Comparison of ENCODE assay signal across 22 mouse cellular contexts in genomic region chr16:72939862-72940261, GRCm38 (mm10).
DNase-seq lines count a peak whose midpoint lies in the region; ATAC-seq lines count a peak whose summit lies in the region.
"Had no signal": no experiment of that assay in that cellular context is flagged by ENCODE, and none has a peak within 500 bp of the region (broad histone marks: within the 10 kb centered on the region; RNA-seq: fewer than 3 reads in every experiment).

No protein-coding gene starts in this region.

- no peak for DNase-seq in hindbrain, embryonic 11.5 days (ENCODE audit: low spot score)
- no peak for DNase-seq in midbrain, embryonic 11.5 days (ENCODE audit: low spot score, missing footprints)
- DNase-seq in midbrain, embryonic 14.5 days, result no peak
- no peak for DNase-seq in neural tube, embryonic 10.5 days (ENCODE audit: extremely low spot score, low spot score)
- DNase-seq: adrenal gland, adult 2 months; adrenal gland, postnatal 10 days; adrenal gland, postnatal 25 days; cerebellum, adult 11 months; cerebellum, adult 18-20 months; cerebellum, adult 8-10 months; cerebellum, adult 9-11 months; cerebellum, postnatal 14 days; cerebellum, postnatal 36 days; embryo, embryonic 11 days had no signal

- H3K27me3 ChIP-seq in hindbrain, embryonic 11.5 days (ENCODE audit: control insufficient read depth, insufficient read depth, low read length), result no peaks in the 10 kb centered on the region
- H3K27me3 ChIP-seq in hindbrain, embryonic 13.5 days, result no peaks in the 10 kb centered on the region
- no peaks in the 10 kb centered on the region for H3K27me3 ChIP-seq in midbrain, embryonic 11.5 days (ENCODE audit: control insufficient read depth, insufficient read depth, low read length)
- no peaks in the 10 kb centered on the region for H3K27me3 ChIP-seq in midbrain, embryonic 14.5 days (ENCODE audit: control insufficient read depth, insufficient read depth, low read length)
- H3K27me3 ChIP-seq in neural tube, embryonic 13.5 days, result no peaks in the 10 kb centered on the region
- H3K27me3 ChIP-seq: embryonic facial prominence, embryonic 13.5 days; embryonic facial prominence, embryonic 15.5 days; forebrain, embryonic 12.5 days had no signal

- no peak overlapping the region for H3K27ac ChIP-seq in hindbrain, embryonic 11.5 days (ENCODE audit: low read depth, low read length)
- no peak overlapping the region for H3K27ac ChIP-seq in hindbrain, embryonic 13.5 days
- no peak overlapping the region for H3K27ac ChIP-seq in midbrain, embryonic 11.5 days (ENCODE audit: low read depth, low read length)
- H3K27ac ChIP-seq in midbrain, embryonic 14.5 days (replicated peaks; ENCODE audit: low read depth, low read length), result no peak overlapping the region
- no peak overlapping the region for H3K27ac ChIP-seq in neural tube, embryonic 13.5 days (replicated peaks)
- H3K27ac ChIP-seq: embryonic facial prominence, embryonic 13.5 days; embryonic facial prominence, embryonic 15.5 days; forebrain, embryonic 10.5 days; forebrain, embryonic 12.5 days had no signal

- no peaks in the 10 kb centered on the region for H3K4me1 ChIP-seq in hindbrain, embryonic 11.5 days (replicated peaks; ENCODE audit: control insufficient read depth, insufficient read depth, low read length)
- H3K4me1 ChIP-seq in hindbrain, embryonic 13.5 days (replicated peaks), result peaks cover 12% of the 10 kb centered on the region
- no peaks in the 10 kb centered on the region for H3K4me1 ChIP-seq in midbrain, embryonic 11.5 days (ENCODE audit: control insufficient read depth, insufficient read depth, low read length)
- peaks cover 10% of the 10 kb centered on the region; the same call in 1 of the 2 replicates for H3K4me1 ChIP-seq in midbrain, embryonic 14.5 days (ENCODE audit: control insufficient read depth, insufficient read depth, low read length)
- H3K4me1 ChIP-seq in neural tube, embryonic 13.5 days (replicated peaks), result peaks cover 18% of the 10 kb centered on the region

- no peak overlapping the region for H3K4me2 ChIP-seq in hindbrain, embryonic 11.5 days (replicated peaks; ENCODE audit: low read depth, low read length)
- no peak overlapping the region for H3K4me2 ChIP-seq in hindbrain, embryonic 13.5 days
- no peak overlapping the region for H3K4me2 ChIP-seq in midbrain, embryonic 11.5 days
- no peak overlapping the region for H3K4me2 ChIP-seq in midbrain, embryonic 14.5 days (ENCODE audit: low read length)
- no peak overlapping the region for H3K4me2 ChIP-seq in neural tube, embryonic 13.5 days
- H3K4me2 ChIP-seq: embryonic facial prominence, embryonic 13.5 days; embryonic facial prominence, embryonic 15.5 days; forebrain, embryonic 12.5 days had no signal

- no peaks in the 10 kb centered on the region for H3K9me3 ChIP-seq in hindbrain, embryonic 11.5 days (ENCODE audit: control insufficient read depth, low read length)
- no peaks in the 10 kb centered on the region for H3K9me3 ChIP-seq in hindbrain, embryonic 13.5 days
- H3K9me3 ChIP-seq in midbrain, embryonic 11.5 days (ENCODE audit: control insufficient read depth, low read length), result no peaks in the 10 kb centered on the region
- H3K9me3 ChIP-seq in midbrain, embryonic 14.5 days (ENCODE audit: control insufficient read depth, low read length), result no peaks in the 10 kb centered on the region
- H3K9me3 ChIP-seq in neural tube, embryonic 13.5 days, result no peaks in the 10 kb centered on the region
- H3K9me3 ChIP-seq: embryonic facial prominence, embryonic 13.5 days; embryonic facial prominence, embryonic 15.5 days; forebrain, embryonic 10.5 days; forebrain, embryonic 12.5 days had no signal

- no peak overlapping the region for H3K9ac ChIP-seq in hindbrain, embryonic 11.5 days (ENCODE audit: low read depth, low read length)
- H3K9ac ChIP-seq in hindbrain, embryonic 13.5 days, result no peak overlapping the region
- H3K9ac ChIP-seq in midbrain, embryonic 11.5 days (ENCODE audit: low read length), result no peak overlapping the region
- no peak overlapping the region for H3K9ac ChIP-seq in midbrain, embryonic 14.5 days (replicated peaks; ENCODE audit: low read length)
- H3K9ac ChIP-seq in neural tube, embryonic 13.5 days, result no peak overlapping the region
- H3K9ac ChIP-seq: embryonic facial prominence, embryonic 13.5 days; embryonic facial prominence, embryonic 15.5 days; forebrain, embryonic 12.5 days had no signal

- H3K4me3 ChIP-seq in hindbrain, embryonic 11.5 days (ENCODE audit: low read depth, low read length), result no peak overlapping the region
- no peak overlapping the region for H3K4me3 ChIP-seq in hindbrain, embryonic 13.5 days
- no peak overlapping the region for H3K4me3 ChIP-seq in midbrain, embryonic 11.5 days (ENCODE audit: low read depth, low read length)
- no peak overlapping the region for H3K4me3 ChIP-seq in midbrain, embryonic 14.5 days (replicated peaks; ENCODE audit: low read depth, low read length)
- no peak overlapping the region for H3K4me3 ChIP-seq in neural tube, embryonic 13.5 days
- H3K4me3 ChIP-seq: embryonic facial prominence, embryonic 13.5 days; embryonic facial prominence, embryonic 15.5 days; erythroblast, embryonic 14.5 days; forebrain, embryonic 10.5 days; forebrain, embryonic 12.5 days had no signal

- 71% methylated on average over 3 of the region's 3 CpGs for WGBS in hindbrain, embryonic 11.5 days
- 62% methylated on average over 3 of the region's 3 CpGs for WGBS in hindbrain, embryonic 13.5 days
- 74% methylated on average over 3 of the region's 3 CpGs for WGBS in midbrain, embryonic 11.5 days
- 55% methylated on average over 3 of the region's 3 CpGs for WGBS in midbrain, embryonic 14.5 days
- 59% methylated on average over 3 of the region's 3 CpGs for WGBS in neural tube, embryonic 13.5 days

- 0 out of 2 replicates have a peak, but pooled peaks have one; percentile 22 for ATAC-seq in hindbrain, embryonic 11.5 days (ENCODE audit: low FRiP score)
- ATAC-seq in hindbrain, embryonic 13.5 days (ENCODE audit: low FRiP score), result no peak
- ATAC-seq in midbrain, embryonic 11.5 days (ENCODE audit: low FRiP score), result 0 out of 2 replicates have a peak, but pooled peaks have one; percentile 59
- no peak for ATAC-seq in midbrain, embryonic 14.5 days (ENCODE audit: low FRiP score, low TSS enrichment)
- ATAC-seq in neural tube, embryonic 13.5 days (ENCODE audit: low read depth), result peak; percentile 56; the same call in 1 of the 2 replicates
- ATAC-seq: forebrain, embryonic 14.5 days had no signal

- H3K36me3 ChIP-seq in hindbrain, embryonic 11.5 days (ENCODE audit: control insufficient read depth, insufficient read depth, low read length), result no peaks in the 10 kb centered on the region
- H3K36me3 ChIP-seq in hindbrain, embryonic 13.5 days, result no peaks in the 10 kb centered on the region
- H3K36me3 ChIP-seq in midbrain, embryonic 11.5 days (ENCODE audit: control insufficient read depth, insufficient read depth, low read length), result no peaks in the 10 kb centered on the region
- no peaks in the 10 kb centered on the region for H3K36me3 ChIP-seq in midbrain, embryonic 14.5 days (ENCODE audit: control insufficient read depth, insufficient read depth, low read length)
- no peaks in the 10 kb centered on the region for H3K36me3 ChIP-seq in neural tube, embryonic 13.5 days
- H3K36me3 ChIP-seq: embryonic facial prominence, embryonic 15.5 days; forebrain, embryonic 10.5 days; forebrain, embryonic 12.5 days had no signal

Comparison
In these comparisons a context has a peak if more than half of its experiments do, and no peak if none do; other contexts are left out.
1. ATAC-seq: peak in hindbrain, embryonic 11.5 days (single experiment), midbrain, embryonic 11.5 days (single experiment) and neural tube, embryonic 13.5 days (single experiment); none in hindbrain, embryonic 13.5 days (single experiment) and midbrain, embryonic 14.5 days (single experiment).